Mouse (Mus musculus) lung, embryonic 16.5 days (tissue): ENCODE data around the gene Trio. TPM values are rescaled to one million over a fixed set of nuclear protein-coding genes. Genes with fewer than 3 reads are reported as not detected.

ENCODE experiments used
- ATAC-seq: fragments of 200-750 bp; cut with Nextera tagmentation; 2 replicates; pipeline ENCODE4 v1.8.0; 2017; ENCODE audit warnings: low read depth, mild to moderate bottlenecking, moderate library complexity
- H3K27ac ChIP-seq: fragments of 300-500 bp; sonication (generic); 2 replicates; pipeline ENCODE4 v1.5.1; 2014; ENCODE audit warnings: mild to moderate bottlenecking, control low read depth, low read length
- H3K27me3 ChIP-seq: fragments of 300-500 bp; sonication (generic); 2 replicates; pipeline ENCODE4 v1.6.1; 2014; ENCODE audit warnings: low read depth, low read length, mixed read lengths; ENCODE audit not compliant: control insufficient read depth, insufficient read depth
- H3K36me3 ChIP-seq: fragments of 300-500 bp; sonication (generic); 2 replicates; pipeline ENCODE4 v1.6.1; 2014; ENCODE audit warnings: low read length; ENCODE audit not compliant: control insufficient read depth, insufficient read depth
- H3K4me1 ChIP-seq: fragments of 300-500 bp; sonication (generic); replicated peaks from 2 replicates; pipeline ENCODE4 v1.6.1; 2014; ENCODE audit warnings: low read length, mixed read lengths; ENCODE audit not compliant: control insufficient read depth, insufficient read depth
- H3K4me2 ChIP-seq: fragments of 300-500 bp; sonication (generic); 2 replicates; pipeline ENCODE4 v1.6.1; 2014; ENCODE audit warnings: low read depth, low read length, control low read depth
- H3K4me3 ChIP-seq: fragments of 300-500 bp; sonication (generic); 2 replicates; pipeline ENCODE4 v1.5.1; 2014; ENCODE audit warnings: mild to moderate bottlenecking, low read length, control low read depth
- H3K9ac ChIP-seq: fragments of 300-500 bp; sonication (generic); 2 replicates; pipeline ENCODE4 v1.6.1; 2014; ENCODE audit warnings: low read length, control low read depth
- H3K9me3 ChIP-seq: fragments of 300-500 bp; sonication (generic); 2 replicates; pipeline ENCODE4 v1.6.1; 2016; ENCODE audit warnings: low read length; ENCODE audit not compliant: control insufficient read depth
- WGBS: fragments of 180-500 bp; shearing (Covaris S2); extraction: QIAGEN DNeasy Blood & Tissue Kit; methylation state at CpG from one replicate; pipeline ENCODE4 v1.1.7; 2014; 5-methylcytosine and 5-hydroxymethylcytosine counted together
- polyA plus RNA-seq: library from polyadenylated mRNA; unstranded; fragments of >200 nt; fragmentation: Nextera tagmentation; extraction: Ambion mirVana; gene quantifications from 2 replicates; pipeline ENCODE4 v1.2.1, GENCODE M21; 2015

Gene Trio
- polyA plus RNA-seq, 1 experiment from 2014 or later, result 16.4 TPM

GRCm38 (mm10) chr15:27968183-27968582 lies 57.5 kb downstream of the Trio start:
- WGBS, result 78% methylated on average over 8 of the region's 8 CpGs
- Histone ChIP-seq H3K9me3 (no peaks in the 10 kb centered on the region), H3K36me3 (no peaks in the 10 kb centered on the region), H3K27ac (no peak overlapping the region), H3K27me3 (no peaks in the 10 kb centered on the region), H3K4me3 (no peak overlapping the region), H3K4me2 (no peak overlapping the region), H3K9ac (no peak overlapping the region), H3K4me1 (no peaks in the 10 kb centered on the region)
- ATAC-seq, result no peak

GRCm38 (mm10) chr15:27967128-27967876 lies 58.3 kb downstream of the Trio start:
- H3K9ac ChIP-seq, result no peak overlapping the region
- ATAC-seq, result no peak
- no peaks in the 10 kb centered on the region for H3K36me3 ChIP-seq
- no peak overlapping the region for H3K4me3 ChIP-seq
- no peaks in the 10 kb centered on the region for H3K27me3 ChIP-seq
- H3K27ac ChIP-seq, result no peak overlapping the region
- no peaks in the 10 kb centered on the region for H3K4me1 ChIP-seq
- 66% methylated on average over 14 of the region's 14 CpGs for WGBS
- no peak overlapping the region for H3K4me2 ChIP-seq
- no peaks in the 10 kb centered on the region for H3K9me3 ChIP-seq

- no peaks in the 10 kb centered on the region for H3K27me3 ChIP-seq
- H3K9ac ChIP-seq, result no peak overlapping the region
- no peaks in the 10 kb centered on the region for H3K36me3 ChIP-seq
- no peak overlapping the region for H3K4me3 ChIP-seq
- no peak for ATAC-seq
- 36% methylated on average over 6 of the region's 6 CpGs for WGBS
- no peak overlapping the region for H3K27ac ChIP-seq
- no peak overlapping the region for H3K4me2 ChIP-seq
- no peaks in the 10 kb centered on the region for H3K9me3 ChIP-seq
- H3K4me1 ChIP-seq, result peaks cover 7% of the 10 kb centered on the region
Measured at GRCm38 (mm10) chr15:27964877-27965276, 60.8 kb downstream of the Trio start.

GRCm38 (mm10) chr15:27963506-27963905 lies 62.1 kb downstream of the Trio start:
- WGBS, result 93% methylated on average over 2 of the region's 2 CpGs
- Histone ChIP-seq H3K27ac (no peak overlapping the region), H3K9ac (no peak overlapping the region), H3K4me1 (peaks cover 7% of the 10 kb centered on the region), H3K4me2 (no peak overlapping the region), H3K9me3 (no peaks in the 10 kb centered on the region), H3K27me3 (no peaks in the 10 kb centered on the region), H3K36me3 (no peaks in the 10 kb centered on the region), H3K4me3 (no peak overlapping the region)
- ATAC-seq, result no peak

- Histone ChIP-seq H3K4me2 (no peak overlapping the region), H3K9me3 (no peaks in the 10 kb centered on the region), H3K4me3 (no peak overlapping the region), H3K27me3 (no peaks in the 10 kb centered on the region), H3K4me1 (peaks cover 12% of the 10 kb centered on the region), H3K27ac (no peak overlapping the region), H3K9ac (no peak overlapping the region), H3K36me3 (no peaks in the 10 kb centered on the region)
- WGBS, result 24% methylated on average over 9 of the region's 9 CpGs
- no peak for ATAC-seq
Measured at GRCm38 (mm10) chr15:27960642-27961041, 65.0 kb downstream of the Trio start.

GRCm38 (mm10) chr15:27957867-27958266 lies 67.8 kb downstream of the Trio start:
- Histone ChIP-seq H3K27ac (no peak overlapping the region), H3K4me2 (no peak overlapping the region), H3K4me3 (no peak overlapping the region), H3K27me3 (no peaks in the 10 kb centered on the region), H3K9me3 (no peaks in the 10 kb centered on the region), H3K9ac (no peak overlapping the region), H3K36me3 (no peaks in the 10 kb centered on the region), H3K4me1 (peaks cover 12% of the 10 kb centered on the region)
- no peak for ATAC-seq
- 77% methylated on average over 9 of the region's 9 CpGs for WGBS

GRCm38 (mm10) chr15:27955614-27956013 lies 70.0 kb downstream of the Trio start:
- Histone ChIP-seq H3K4me1 (peaks cover 7% of the 10 kb centered on the region), H3K9ac (no peak overlapping the region), H3K36me3 (no peaks in the 10 kb centered on the region), H3K27me3 (no peaks in the 10 kb centered on the region), H3K27ac (no peak overlapping the region), H3K4me3 (no peak overlapping the region), H3K4me2 (no peak overlapping the region), H3K9me3 (no peaks in the 10 kb centered on the region)
- 44% methylated on average over 11 of the region's 11 CpGs for WGBS
- no peak for ATAC-seq

- no peaks in the 10 kb centered on the region for H3K9me3 ChIP-seq
- H3K36me3 ChIP-seq, result no peaks in the 10 kb centered on the region
- H3K27me3 ChIP-seq, result no peaks in the 10 kb centered on the region
- no peak overlapping the region for H3K9ac ChIP-seq
- WGBS, result 89% methylated on average over 5 of the region's 5 CpGs
- no peak overlapping the region for H3K4me2 ChIP-seq
- no peak overlapping the region for H3K4me3 ChIP-seq
- H3K4me1 ChIP-seq, result peaks cover 5% of the 10 kb centered on the region; the same call in 1 of the 2 replicates
- H3K27ac ChIP-seq, result no peak overlapping the region
- ATAC-seq, result no peak
Measured at GRCm38 (mm10) chr15:27954356-27954755, 71.3 kb downstream of the Trio start.

- H3K9me3 ChIP-seq, result no peaks in the 10 kb centered on the region
- no peak overlapping the region for H3K9ac ChIP-seq
- ATAC-seq, result no peak
- H3K4me3 ChIP-seq, result no peak overlapping the region
- H3K27me3 ChIP-seq, result no peaks in the 10 kb centered on the region
- H3K4me1 ChIP-seq, result peaks cover 5% of the 10 kb centered on the region; the same call in 1 of the 2 replicates
- 59% methylated on average over 3 of the region's 3 CpGs for WGBS
- H3K36me3 ChIP-seq, result no peaks in the 10 kb centered on the region
- H3K4me2 ChIP-seq, result no peak overlapping the region
- H3K27ac ChIP-seq, result no peak overlapping the region
Measured at GRCm38 (mm10) chr15:27953570-27953969, 72.1 kb downstream of the Trio start.
